ENCODE assay signal across 7 mouse cellular contexts in the genomic region with DNA sequence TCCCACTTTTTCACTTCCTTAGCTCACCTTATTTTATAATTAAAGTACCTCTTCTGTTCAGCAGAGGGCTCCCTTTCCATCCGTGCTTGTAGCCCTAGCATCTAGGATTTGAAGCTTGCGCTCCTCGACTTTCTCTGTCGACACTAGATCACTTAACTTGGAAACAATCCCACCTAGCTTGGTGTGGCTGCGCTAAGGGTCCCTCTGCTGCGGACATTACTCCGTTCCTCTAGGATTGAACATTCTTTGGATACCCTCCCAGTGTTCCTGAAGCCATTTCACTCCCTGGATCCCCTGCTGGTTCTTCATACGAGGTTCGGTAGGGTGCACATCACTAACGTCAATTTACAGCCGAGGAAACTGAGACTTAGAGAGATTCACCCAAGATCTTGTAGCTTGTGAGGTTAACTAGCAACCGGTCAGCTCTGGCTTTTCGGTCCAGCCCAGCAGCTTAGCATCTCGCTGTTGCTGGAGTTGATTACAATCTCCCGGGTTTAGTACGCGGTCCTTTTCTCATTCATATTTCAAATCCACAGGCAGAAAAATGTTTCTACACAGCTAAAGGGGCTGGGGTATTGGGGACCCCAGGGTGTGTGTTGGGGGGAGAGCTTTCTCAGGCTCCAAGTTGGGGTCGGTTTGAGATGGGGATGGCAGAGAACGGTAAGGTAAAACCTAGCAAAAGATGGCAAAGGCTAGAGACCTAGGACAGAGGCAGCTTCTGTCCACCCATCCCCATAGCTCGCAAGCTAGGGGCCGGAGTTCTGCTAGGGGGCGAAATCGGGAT. TPM values are rescaled to one million over a fixed set of nuclear protein-coding genes. Genes with fewer than 3 reads are reported as not detected.
DNase-seq lines count a peak whose midpoint lies in the region; ATAC-seq lines count a peak whose summit lies in the region.

No protein-coding gene starts in this region.

- no peak overlapping the region; the same call in 1 of the 2 replicates for H3K9ac ChIP-seq in limb, embryonic 11.5 days (ENCODE audit: low read length)
- H3K9ac ChIP-seq in midbrain, embryonic 15.5 days: peak overlapping the region; percentile 54

- no peak overlapping the region for H3K27ac ChIP-seq in limb, embryonic 11.5 days (replicated peaks; ENCODE audit: low read depth, low read length)
- peak overlapping the region; percentile 72 for H3K27ac ChIP-seq in midbrain, embryonic 15.5 days

- peak; percentile 51 to 65 for DNase-seq in adrenal gland, postnatal 36 days
- peak; percentile 69 to 81 for DNase-seq in cerebellum, postnatal 14 days
- DNase-seq in frontal cortex, postnatal 36 days (ENCODE audit: low spot score in 2 of 2): peak; percentile 55 to 65
- DNase-seq in kidney, adult 11 months: peak; percentile 27
- peak; percentile 58 for DNase-seq in limb, embryonic 11.5 days (ENCODE audit: low spot score)
- DNase-seq in thymus, postnatal 25 days: no peak

- peak overlapping the region; percentile 58 for H3K4me3 ChIP-seq in limb, embryonic 11.5 days (ENCODE audit: low read depth, low read length)
- peak overlapping the region; percentile 54 for H3K4me3 ChIP-seq in midbrain, embryonic 15.5 days

- H3K27me3 ChIP-seq in limb, embryonic 11.5 days (ENCODE audit: control insufficient read depth, insufficient read depth, low read length): peaks cover 25% of the 10 kb centered on the region
- no peaks in the 10 kb centered on the region for H3K27me3 ChIP-seq in midbrain, embryonic 15.5 days (replicated peaks)

- ATAC-seq in limb, embryonic 11.5 days (ENCODE audit: insufficient number of reproducible peaks, low FRiP score, low TSS enrichment, low read depth): peak; percentile 56; the same call in 1 of the 2 replicates
- ATAC-seq in midbrain, embryonic 15.5 days (replicated peaks): peak; percentile 48; the same call in 1 of the 2 replicates

- 1% methylated on average over 23 of the region's 23 CpGs for WGBS in limb, embryonic 11.5 days
- under 1% methylated on average over 23 of the region's 23 CpGs for WGBS in midbrain, embryonic 15.5 days

- no peaks in the 10 kb centered on the region for H3K9me3 ChIP-seq in limb, embryonic 11.5 days (ENCODE audit: control insufficient read depth, low read length)
- no peaks in the 10 kb centered on the region for H3K9me3 ChIP-seq in midbrain, embryonic 15.5 days

- peaks cover 5% of the 10 kb centered on the region; the same call in 1 of the 2 replicates for H3K4me1 ChIP-seq in limb, embryonic 11.5 days (ENCODE audit: control insufficient read depth, insufficient read depth, low read length)
- H3K4me1 ChIP-seq in midbrain, embryonic 15.5 days: peaks cover 20% of the 10 kb centered on the region

- H3K4me2 ChIP-seq in limb, embryonic 11.5 days (ENCODE audit: low read depth, severe bottlenecking): peak overlapping the region; percentile 97
- H3K4me2 ChIP-seq in midbrain, embryonic 15.5 days: peak overlapping the region; percentile 90

- H3K36me3 ChIP-seq in limb, embryonic 11.5 days (ENCODE audit: control insufficient read depth, insufficient read depth, low read length): no peaks in the 10 kb centered on the region
- no peaks in the 10 kb centered on the region for H3K36me3 ChIP-seq in midbrain, embryonic 15.5 days (replicated peaks)

RNA-seq across cellular contexts. Expression of gene Sema5b, which starts 0.4 kb away (rescaled TPM):
- total RNA-seq in adrenal gland, postnatal 36 days (2021): 10 to 100 TPM in 1 of 2 experiments, 1 to 10 TPM in 1; 3.3 to 14.8 TPM
- polyA plus RNA-seq in limb, embryonic 11.5 days (2014; fragmentation: Nextera tagmentation; extraction: Ambion mirVana): 2.2 and 2.6 TPM in 2 replicates
- 25.4 and 27.7 TPM in 2 replicates for polyA plus RNA-seq in midbrain, embryonic 15.5 days (2015; fragmentation: Nextera tagmentation; extraction: Ambion mirVana)

RNA-seq across cellular contexts. Expression of gene Pdia5, which starts 49.9 kb away (rescaled TPM):
- total RNA-seq in adrenal gland, postnatal 36 days (2021): 10 to 100 TPM; 18.6 to 21.4 TPM
- 10.9 and 11.3 TPM in 2 replicates for polyA plus RNA-seq in limb, embryonic 11.5 days (2014; fragmentation: Nextera tagmentation; extraction: Ambion mirVana)
- polyA plus RNA-seq in midbrain, embryonic 15.5 days (2015; fragmentation: Nextera tagmentation; extraction: Ambion mirVana): 12.4 and 13.9 TPM in 2 replicates
